Mouse (Mus musculus) hindbrain, embryonic 13.5 days (tissue): ENCODE measurements at regions not wholly inside any gene's neighbourhood (a gene's known extent, or its start where the extent isn't known, plus 50 kb on each side); places are given as distances from the start of the nearest gene placed in this dataset.

Source experiments
- ATAC-seq: fragments of 200-750 bp; cut with Nextera tagmentation; 2 replicates; pipeline ENCODE4 v1.8.0; 2017; ENCODE audit warnings: moderate TSS enrichment; ENCODE audit not compliant: low FRiP score
- H3K27ac ChIP-seq: fragments of 300-500 bp; sonication (generic); 2 replicates; pipeline ENCODE4 v1.5.1; 2015; ENCODE audit warnings: inconsistent platforms, mild to moderate bottlenecking, moderate library complexity
- H3K27me3 ChIP-seq: fragments of 300-500 bp; sonication (generic); 2 replicates; pipeline ENCODE4 v1.6.1; 2015; ENCODE audit warnings: mild to moderate bottlenecking, inconsistent platforms
- H3K36me3 ChIP-seq: fragments of 300-500 bp; sonication (generic); 2 replicates; pipeline ENCODE4 v1.6.1; 2015; ENCODE audit warnings: mild to moderate bottlenecking, inconsistent platforms
- H3K4me1 ChIP-seq: fragments of 300-500 bp; sonication (generic); replicated peaks from 2 replicates; pipeline ENCODE4 v1.6.1; 2015; ENCODE audit warnings: inconsistent platforms
- H3K4me2 ChIP-seq: fragments of 300-500 bp; sonication (generic); 2 replicates; pipeline ENCODE4 v1.6.1; 2015; ENCODE audit warnings: inconsistent platforms, mild to moderate bottlenecking, moderate library complexity
- H3K4me3 ChIP-seq: fragments of 300-500 bp; sonication (generic); 2 replicates; pipeline ENCODE4 v1.5.1; 2015; ENCODE audit warnings: mild to moderate bottlenecking, inconsistent platforms
- H3K9ac ChIP-seq: fragments of 300-500 bp; sonication (generic); 2 replicates; pipeline ENCODE4 v1.6.1; 2015; ENCODE audit warnings: mild to moderate bottlenecking, inconsistent platforms
- H3K9me3 ChIP-seq: fragments of 300-500 bp; sonication (generic); 2 replicates; pipeline ENCODE4 v1.6.1; 2016; ENCODE audit warnings: inconsistent platforms
- WGBS: fragments of 180-500 bp; shearing (Covaris S2); methylation state at CpG from one replicate; pipeline ENCODE4 v1.1.7; 2015; 5-methylcytosine and 5-hydroxymethylcytosine counted together

DNA sequence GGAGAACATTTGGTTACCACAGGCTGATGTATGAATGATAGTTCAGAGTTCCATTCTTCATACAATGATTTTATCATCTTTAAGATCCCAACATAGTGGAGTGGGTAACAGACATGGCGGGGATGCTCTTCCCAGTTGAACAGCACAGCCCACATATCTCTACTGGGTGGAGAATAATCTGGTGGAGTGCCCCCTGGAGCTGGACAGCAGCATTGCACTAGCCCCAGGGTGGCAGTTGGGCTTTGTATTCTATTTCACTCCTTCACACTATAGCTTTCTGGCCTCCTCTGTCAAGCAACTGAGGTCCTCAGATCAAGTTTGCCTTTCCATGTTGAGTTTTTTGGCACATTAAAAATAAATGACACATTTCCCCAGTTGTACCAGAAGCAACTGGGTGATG lies 569.4 kb upstream of the Mki67 start:
- H3K9ac ChIP-seq = no peak overlapping the region
- no peak overlapping the region for H3K4me3 ChIP-seq
- no peak overlapping the region for H3K4me2 ChIP-seq
- no peak for ATAC-seq
- 96% methylated on average over 1 of the region's 1 CpGs for WGBS
- no peaks in the 10 kb centered on the region for H3K36me3 ChIP-seq
- H3K27me3 ChIP-seq = no peaks in the 10 kb centered on the region
- no peaks in the 10 kb centered on the region for H3K9me3 ChIP-seq
- H3K4me1 ChIP-seq = no peaks in the 10 kb centered on the region
- H3K27ac ChIP-seq = no peak overlapping the region

GRCm38 (mm10) chr7:136293536-136294145 lies 577.5 kb upstream of the Mki67 start:
- no peak overlapping the region for H3K27ac ChIP-seq
- WGBS = 67% methylated on average over 6 of the region's 6 CpGs
- no peak overlapping the region for H3K4me3 ChIP-seq
- H3K4me1 ChIP-seq = no peaks in the 10 kb centered on the region
- H3K27me3 ChIP-seq = no peaks in the 10 kb centered on the region
- H3K36me3 ChIP-seq = no peaks in the 10 kb centered on the region
- H3K4me2 ChIP-seq = no peak overlapping the region
- ATAC-seq = no peak
- H3K9me3 ChIP-seq = no peaks in the 10 kb centered on the region
- H3K9ac ChIP-seq = no peak overlapping the region

DNA sequence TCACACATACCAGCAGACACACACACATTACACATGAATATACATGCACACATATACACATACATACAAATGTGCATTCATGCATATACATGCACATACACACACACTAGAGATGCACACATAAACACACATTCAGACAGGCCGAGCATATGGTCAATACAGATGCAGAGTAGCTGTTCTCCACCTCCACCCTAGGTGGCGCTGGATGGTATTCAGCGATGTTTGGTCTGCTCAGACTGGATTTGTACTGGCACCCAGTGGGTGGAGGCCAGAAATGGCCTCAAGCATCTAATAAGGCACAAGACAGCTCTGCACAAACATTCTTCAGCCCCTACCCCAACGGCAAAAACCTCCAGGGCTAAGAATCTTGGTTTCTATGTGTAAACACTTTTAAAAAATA lies 578.3 kb upstream of the Mki67 start:
- Histone ChIP-seq H3K27ac (no peak overlapping the region), H3K27me3 (no peaks in the 10 kb centered on the region), H3K9ac (no peak overlapping the region), H3K4me1 (no peaks in the 10 kb centered on the region), H3K36me3 (no peaks in the 10 kb centered on the region), H3K9me3 (no peaks in the 10 kb centered on the region), H3K4me2 (no peak overlapping the region), H3K4me3 (no peak overlapping the region)
- ATAC-seq = no peak
- 45% methylated on average over 4 of the region's 4 CpGs for WGBS

GRCm38 (mm10) chr7:136297901-136298513 lies 581.8 kb upstream of the Mki67 start:
- WGBS = 80% methylated on average over 2 of the region's 2 CpGs
- no peak for ATAC-seq

DNA sequence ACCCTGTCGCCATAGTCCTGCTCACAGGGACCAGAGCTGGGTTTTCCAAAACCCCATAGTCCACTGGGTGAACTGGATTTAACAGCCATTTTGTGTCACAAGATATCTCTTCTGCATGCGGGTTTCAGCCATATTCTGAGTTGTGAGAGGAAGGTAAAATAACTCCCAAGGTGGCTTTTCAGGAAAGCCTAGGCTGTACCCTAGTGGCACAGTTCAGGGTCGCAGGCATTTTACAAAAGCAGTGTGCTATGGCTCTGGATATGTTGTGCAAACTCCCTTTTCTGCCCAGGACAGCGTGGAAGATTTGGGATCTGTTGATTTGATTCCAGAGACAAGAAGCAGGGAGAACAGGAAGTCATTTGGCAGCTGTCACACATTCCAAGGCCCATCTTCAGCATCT lies 588.3 kb upstream of the Mgmt start:
- Histone ChIP-seq H3K9me3 (no peaks in the 10 kb centered on the region), H3K27me3 (no peaks in the 10 kb centered on the region), H3K4me2 (no peak overlapping the region), H3K9ac (no peak overlapping the region), H3K27ac (no peak overlapping the region), H3K4me1 (0 out of 2 replicates have a peak, but pooled peaks cover 3% of the 10 kb centered on the region), H3K36me3 (no peaks in the 10 kb centered on the region), H3K4me3 (no peak overlapping the region)
- WGBS = 81% methylated on average over 4 of the region's 4 CpGs
- ATAC-seq = no peak

More at GRCm38 (mm10) chr7:136297901-136298513, 581.8 kb upstream of the Mki67 start:
- Histone ChIP-seq H3K9me3 (no peaks in the 10 kb centered on the region), H3K27me3 (no peaks in the 10 kb centered on the region), H3K4me1 (no peaks in the 10 kb centered on the region), H3K36me3 (no peaks in the 10 kb centered on the region), H3K27ac (no peak overlapping the region), H3K4me2 (no peak overlapping the region), H3K9ac (no peak overlapping the region), H3K4me3 (no peak overlapping the region)

GRCm38 (mm10) chr7:136308765-136309164 lies 585.6 kb upstream of the Mgmt start:
- Histone ChIP-seq H3K9ac (no peak overlapping the region), H3K36me3 (no peaks in the 10 kb centered on the region), H3K4me1 (0 out of 2 replicates have a peak, but pooled peaks cover 3% of the 10 kb centered on the region), H3K4me3 (no peak overlapping the region), H3K27me3 (no peaks in the 10 kb centered on the region), H3K9me3 (no peaks in the 10 kb centered on the region), H3K27ac (no peak overlapping the region), H3K4me2 (no peak overlapping the region)
- ATAC-seq = no peak

DNA sequence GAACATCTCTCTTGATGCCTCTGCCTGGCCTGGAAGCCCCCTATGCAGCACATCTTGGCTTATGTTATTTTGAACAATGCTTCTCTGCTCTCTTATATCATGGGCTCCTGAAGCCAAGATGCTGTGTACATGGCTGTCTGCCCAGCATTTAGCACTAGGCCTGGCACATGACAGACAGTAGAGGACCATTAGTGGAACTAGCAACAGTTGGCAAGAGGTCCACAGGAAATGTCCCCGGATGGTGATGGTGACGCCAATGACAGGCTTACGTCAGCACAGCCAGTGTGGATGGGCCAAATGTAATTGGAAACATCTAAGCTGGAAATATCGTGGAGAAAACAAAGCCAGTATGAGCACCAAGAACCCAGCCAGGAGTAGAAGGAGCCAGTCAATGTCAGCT lies 567.1 kb upstream of the Mgmt start:
- 93% methylated on average over 4 of the region's 4 CpGs for WGBS
- Histone ChIP-seq H3K27me3 (no peaks in the 10 kb centered on the region), H3K36me3 (no peaks in the 10 kb centered on the region), H3K4me1 (0 out of 2 replicates have a peak, but pooled peaks cover 3% of the 10 kb centered on the region), H3K4me3 (no peak overlapping the region), H3K9me3 (no peaks in the 10 kb centered on the region), H3K9ac (no peak overlapping the region), H3K4me2 (no peak overlapping the region), H3K27ac (no peak overlapping the region)
- no peak for ATAC-seq

- no peak overlapping the region for H3K4me2 ChIP-seq
- no peak overlapping the region for H3K4me3 ChIP-seq
- WGBS = 27% methylated on average over 1 of the region's 1 CpGs
- no peaks in the 10 kb centered on the region for H3K36me3 ChIP-seq
- H3K27ac ChIP-seq = no peak overlapping the region
- no peak for ATAC-seq
- H3K9me3 ChIP-seq = no peaks in the 10 kb centered on the region
- H3K4me1 ChIP-seq = 0 out of 2 replicates have a peak, but pooled peaks cover 3% of the 10 kb centered on the region
- no peaks in the 10 kb centered on the region for H3K27me3 ChIP-seq
- H3K9ac ChIP-seq = no peak overlapping the region
These were observed 564.0 kb upstream of the Mgmt start for GRCm38 (mm10) chr7:136330431-136330830.

DNA sequence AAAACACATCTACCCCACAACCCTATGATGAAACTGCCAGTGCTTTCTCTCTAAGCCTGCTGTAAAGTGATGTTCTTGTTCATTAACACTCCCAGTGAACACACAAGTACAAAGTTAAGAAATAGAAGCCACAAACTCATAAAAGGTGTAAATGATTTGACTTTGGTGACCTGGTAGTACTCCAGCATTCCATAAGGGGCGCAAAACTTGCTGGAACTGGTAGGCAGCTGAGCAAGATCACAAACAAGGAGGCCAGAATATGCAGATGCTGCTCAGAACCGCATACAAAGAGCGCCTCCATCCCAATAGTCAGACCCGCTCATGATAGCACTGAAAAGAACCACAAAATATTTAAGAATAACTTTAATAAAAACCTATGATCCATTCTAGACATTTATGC lies 561.6 kb upstream of the Mgmt start:
- WGBS = 51% methylated on average over 4 of the region's 4 CpGs
- ATAC-seq = no peak
- Histone ChIP-seq H3K4me3 (no peak overlapping the region), H3K4me2 (no peak overlapping the region), H3K27me3 (no peaks in the 10 kb centered on the region), H3K4me1 (0 out of 2 replicates have a peak, but pooled peaks cover 3% of the 10 kb centered on the region), H3K36me3 (no peaks in the 10 kb centered on the region), H3K27ac (no peak overlapping the region), H3K9me3 (no peaks in the 10 kb centered on the region), H3K9ac (no peak overlapping the region)

- no peak overlapping the region for H3K4me3 ChIP-seq
- H3K4me1 ChIP-seq = peaks cover 35% of the 10 kb centered on the region
- no peak for ATAC-seq
- peak overlapping the region; percentile 88 for H3K27ac ChIP-seq
- H3K9ac ChIP-seq = peak overlapping the region; percentile 36; the same call in 1 of the 2 replicates
- no peaks in the 10 kb centered on the region for H3K27me3 ChIP-seq
- H3K9me3 ChIP-seq = no peaks in the 10 kb centered on the region
- WGBS = 60% methylated on average over 16 of the region's 16 CpGs
- no peaks in the 10 kb centered on the region for H3K36me3 ChIP-seq
- H3K4me2 ChIP-seq = no peak overlapping the region
These were observed 552.7 kb upstream of the Mgmt start for GRCm38 (mm10) chr7:136341599-136342210.

GRCm38 (mm10) chr7:136342211-136342799 lies 552.1 kb upstream of the Mgmt start:
- H3K4me3 ChIP-seq = no peak overlapping the region
- H3K4me2 ChIP-seq = no peak overlapping the region
- ATAC-seq = peak; percentile 57
- H3K36me3 ChIP-seq = no peaks in the 10 kb centered on the region
- WGBS = 27% methylated on average over 10 of the region's 10 CpGs
- peak overlapping the region; percentile 88 for H3K27ac ChIP-seq
- H3K9me3 ChIP-seq = no peaks in the 10 kb centered on the region
- peak overlapping the region; percentile 49; the same call in 1 of the 2 replicates for H3K9ac ChIP-seq
- no peaks in the 10 kb centered on the region for H3K27me3 ChIP-seq
- H3K4me1 ChIP-seq = peaks cover 35% of the 10 kb centered on the region

DNA sequence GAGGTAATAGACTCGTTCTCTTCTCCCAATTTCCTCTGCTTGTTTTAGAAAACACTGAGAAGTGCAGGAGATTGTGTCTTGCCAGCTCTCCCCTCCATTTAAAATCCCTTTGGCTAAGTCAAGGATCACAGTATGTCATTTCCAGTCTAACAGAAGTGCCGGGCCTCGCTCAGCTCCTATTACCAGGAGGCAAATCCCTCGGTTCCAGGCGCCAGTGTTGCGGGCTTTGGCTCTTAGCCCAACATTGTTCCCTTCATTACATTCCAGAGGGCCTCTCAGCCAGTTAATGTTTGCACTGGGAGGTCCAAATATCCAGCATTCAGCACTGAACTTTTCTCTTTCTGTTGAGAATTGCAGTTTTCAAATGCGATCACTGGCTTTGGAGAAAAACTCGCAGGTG lies 551.6 kb upstream of the Mgmt start:
- no peaks in the 10 kb centered on the region for H3K36me3 ChIP-seq
- no peaks in the 10 kb centered on the region for H3K9me3 ChIP-seq
- peak overlapping the region; percentile 88 for H3K27ac ChIP-seq
- no peak overlapping the region for H3K4me3 ChIP-seq
- ATAC-seq = no peak
- H3K9ac ChIP-seq = peak overlapping the region; percentile 49; the same call in 1 of the 2 replicates
- peaks cover 40% of the 10 kb centered on the region for H3K4me1 ChIP-seq
- WGBS = 14% methylated on average over 8 of the region's 8 CpGs
- H3K4me2 ChIP-seq = no peak overlapping the region
- no peaks in the 10 kb centered on the region for H3K27me3 ChIP-seq
